Mouse (Mus musculus) megakaryocyte-erythroid progenitor cell, adult 5 weeks (primary cell): ENCODE data around the gene Nmnat2. TPM values are rescaled to one million over a fixed set of nuclear protein-coding genes. Genes with fewer than 3 reads are reported as not detected.

Experiments
- polyA plus RNA-seq: library from polyadenylated mRNA; stranded (reverse); fragments of >175 nt; gene quantifications from 2 replicates; pipeline ENCODE4 v1.2.3, GENCODE M21; 2012

Gene Nmnat2
- polyA plus RNA-seq = 0.02 TPM in 1 of 2 replicates, not detected in the other

DNA sequence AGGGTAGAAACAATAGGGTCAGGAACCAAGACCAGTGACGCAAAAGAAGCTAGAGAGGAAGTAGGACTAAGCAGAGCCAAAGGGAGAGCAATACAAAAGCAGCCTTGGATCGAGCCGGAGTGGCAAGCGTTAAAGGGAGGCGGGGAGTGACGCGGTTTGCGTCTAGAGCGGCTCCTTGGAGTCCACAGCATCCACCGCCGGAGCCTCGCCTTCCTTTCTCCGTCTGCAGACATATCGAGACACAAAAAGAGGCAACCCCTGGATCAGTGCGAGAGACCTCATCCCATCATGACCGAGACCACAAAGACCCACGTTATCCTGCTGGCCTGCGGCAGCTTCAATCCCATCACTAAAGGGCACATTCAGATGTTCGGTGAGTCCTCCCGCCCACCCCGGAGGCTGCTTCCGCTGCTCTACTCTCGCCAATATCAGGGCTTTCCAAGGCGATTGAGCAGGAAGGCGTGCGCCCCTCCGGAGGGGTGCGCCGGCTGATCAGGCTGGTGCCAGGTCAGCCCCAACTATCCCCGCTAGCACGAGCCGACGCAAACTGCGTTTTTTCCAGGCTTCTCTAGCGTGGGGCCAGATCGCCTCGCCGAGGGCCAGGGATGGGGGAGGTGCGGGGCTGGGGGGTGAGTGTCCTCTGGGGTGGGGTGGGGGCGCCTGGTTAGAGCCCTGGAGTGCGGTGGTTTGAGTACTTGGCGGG lies at the start of gene Nmnat2:
TSS of gene Nmnat2 (plus strand) at position 173 of the 703 bp plus-strand sequence.

Other genes with a start within 250 kb of the Nmnat2 start
- gene Apobec4, start 204.4 kb upstream of the Nmnat2 start, polyA plus RNA-seq = not detected in 2 replicates
- 1.3 and 2.2 TPM in 2 replicates for gene Rgl1, start 188.6 kb upstream of the Nmnat2 start, polyA plus RNA-seq
- gene Arpc5, start 188.5 kb upstream of the Nmnat2 start, polyA plus RNA-seq = 290 and 304 TPM in 2 replicates
- gene Ncf2, start 154.8 kb upstream of the Nmnat2 start, polyA plus RNA-seq = 60.3 and 62.3 TPM in 2 replicates
- 10.5 and 11.6 TPM in 2 replicates for gene Smg7, start 52.3 kb upstream of the Nmnat2 start, polyA plus RNA-seq
- gene Lamc2, start 231.5 kb downstream of the Nmnat2 start, polyA plus RNA-seq = 0.01 TPM in 1 of 2 replicates, not detected in the other